Mouse (Mus musculus) CH12.LX (cell line): ENCODE data around the gene Mrpl48. TPM values are rescaled to one million over a fixed set of nuclear protein-coding genes. Genes with fewer than 3 reads are reported as not detected.

Source experiments
- DNase-seq: peaks from one replicate; pipeline ENCODE4 v3.0.0-alpha.2; 2013; ENCODE audit errors: extremely low read depth
- H3K27ac ChIP-seq: 2 replicates; pipeline ENCODE4 v1.5.1; 2012; ENCODE audit warnings: low read depth, mild to moderate bottlenecking, control low read depth, moderate library complexity; ENCODE audit not compliant: insufficient read depth
- H3K27me3 ChIP-seq: replicated peaks from 2 replicates; pipeline ENCODE3; 2012; ENCODE audit warnings: inconsistent platforms
- H3K36me3 ChIP-seq, 2 experiments: replicated peaks in 1 of 2; 2 replicates each; pipeline versions ENCODE3 to v1.6.1; 2012; ENCODE audit warnings: inconsistent platforms in 1 of 2, low read length in 1 of 2, mild to moderate bottlenecking in 1 of 2, mixed read lengths in 1 of 2, moderate library complexity in 1 of 2; ENCODE audit not compliant: control insufficient read depth in 1 of 2, insufficient read depth in 1 of 2
- H3K4me1 ChIP-seq, 2 experiments: 2 replicates each; pipeline ENCODE4 v1.6.1; 2012; ENCODE audit warnings: inconsistent platforms in 1 of 2, moderate library complexity in 1 of 2; ENCODE audit not compliant: insufficient read depth in 2 of 2, control insufficient read depth in 1 of 2
- H3K4me2 ChIP-seq: 2 replicates; pipeline ENCODE4 v1.6.1; 2012; ENCODE audit warnings: low read depth, mild to moderate bottlenecking, control low read depth; ENCODE audit not compliant: poor library complexity, insufficient read depth, severe bottlenecking
- H3K4me3 ChIP-seq, 3 experiments: fragments of 150-350 bp in 1 of 3; sonication (generic) in 1 of 3; replicated peaks in 1 of 3; 2 replicates each; pipeline versions ENCODE3 to v1.5.1; 2011 to 2012; ENCODE audit warnings: low read depth in 2 of 3, low read length in 2 of 3, mild to moderate bottlenecking in 2 of 3, moderate library complexity in 2 of 3, control low read depth in 1 of 3, improper control_type of control experiment in 1 of 3, inconsistent platforms in 1 of 3, mixed read lengths in 1 of 3; ENCODE audit not compliant: poor library complexity in 1 of 3
- H3K79me2 ChIP-seq: replicated peaks from 2 replicates; pipeline ENCODE4 v1.6.1; 2012; ENCODE audit warnings: mild to moderate bottlenecking, moderate library complexity; ENCODE audit not compliant: control insufficient read depth, poor library complexity, insufficient read depth, severe bottlenecking; ENCODE audit errors: extremely low read depth
- H3K9ac ChIP-seq: 2 replicates; pipeline ENCODE4 v1.6.1; 2012; ENCODE audit warnings: low read depth, mild to moderate bottlenecking, control low read depth, moderate library complexity; ENCODE audit not compliant: insufficient read depth
- H3K9me3 ChIP-seq: replicated peaks from 2 replicates; pipeline ENCODE3; 2012; ENCODE audit warnings: low read length, inconsistent platforms, mixed read lengths
- BHLHE40 ChIP-seq: IDR thresholded peaks from 2 replicates; pipeline ENCODE4 v1.6.1; 2011; ENCODE audit warnings: mild to moderate bottlenecking, low read depth, low read length, improper control_type of control experiment
- CHD1 ChIP-seq: IDR thresholded peaks from 2 replicates; pipeline ENCODE4 v1.6.1; 2012; ENCODE audit warnings: low read depth, low read length, improper control_type of control experiment, inconsistent platforms
- CTCF ChIP-seq, 2 experiments: IDR thresholded peaks in 1 of 2; conservative IDR thresholded peaks in 1 of 2; 2 replicates each; pipeline ENCODE4 v1.5.1; 2011 to 2012; ENCODE audit warnings: low read depth in 2 of 2, low read length in 2 of 2, improper control_type of control experiment in 1 of 2, inconsistent platforms in 1 of 2, mild to moderate bottlenecking in 1 of 2, moderate library complexity in 1 of 2
- ELF1 ChIP-seq: IDR thresholded peaks from 2 replicates; pipeline ENCODE4 v1.6.1; 2014; ENCODE audit warnings: low read depth, mild to moderate bottlenecking, inconsistent platforms, low read length, improper control_type of control experiment
- EP300 ChIP-seq: IDR thresholded peaks from 2 replicates; pipeline ENCODE4 v1.6.1; 2011; ENCODE audit warnings: low read length, improper control_type of control experiment
- ETS1 ChIP-seq: conservative IDR thresholded peaks from 2 replicates; pipeline ENCODE4 v1.6.1; 2012; ENCODE audit warnings: low read depth, mild to moderate bottlenecking, inconsistent platforms, low read length, improper control_type of control experiment, moderate library complexity
- GABPA ChIP-seq: IDR thresholded peaks from 2 replicates; pipeline ENCODE4 v1.6.1; 2012; ENCODE audit warnings: low read depth, low read length, improper control_type of control experiment, inconsistent platforms; ENCODE audit not compliant: insufficient replicate concordance
- HCFC1 ChIP-seq: IDR thresholded peaks from 2 replicates; pipeline ENCODE4 v1.6.1; 2012; ENCODE audit warnings: low read depth, mild to moderate bottlenecking, inconsistent platforms, low read length, improper control_type of control experiment
- IRF4 ChIP-seq: IDR thresholded peaks from 2 replicates; pipeline ENCODE4 v1.6.1; 2014; ENCODE audit warnings: low read depth, mild to moderate bottlenecking, inconsistent platforms, low read length, improper control_type of control experiment
- JUND ChIP-seq: conservative IDR thresholded peaks from 2 replicates; pipeline ENCODE4 v1.6.1; 2011; ENCODE audit warnings: low read depth, low read length, improper control_type of control experiment
- MAFK ChIP-seq: IDR thresholded peaks from 2 replicates; pipeline ENCODE4 v1.6.1; 2011; ENCODE audit warnings: low read length, improper control_type of control experiment; ENCODE audit not compliant: insufficient replicate concordance
- MAX ChIP-seq: IDR thresholded peaks from 2 replicates; pipeline ENCODE4 v1.6.1; 2011; ENCODE audit warnings: low read length, improper control_type of control experiment
- MEF2A ChIP-seq: IDR thresholded peaks from 2 replicates; pipeline ENCODE4 v1.6.1; 2014; ENCODE audit warnings: low read depth, mild to moderate bottlenecking, inconsistent platforms, low read length, improper control_type of control experiment, borderline replicate concordance
- MXI1 ChIP-seq: IDR thresholded peaks from 2 replicates; pipeline ENCODE4 v1.6.1; 2011; ENCODE audit warnings: mild to moderate bottlenecking, low read depth, low read length, improper control_type of control experiment
- MYC ChIP-seq: IDR thresholded peaks from 2 replicates; pipeline ENCODE4 v1.6.1; 2011; ENCODE audit warnings: low read depth, mild to moderate bottlenecking, improper control_type of control experiment, low read length
- NRF1 ChIP-seq: IDR thresholded peaks from 2 replicates; pipeline ENCODE4 v1.6.1; 2014; ENCODE audit warnings: low read depth, mild to moderate bottlenecking, inconsistent platforms, low read length, improper control_type of control experiment, moderate library complexity
- PAX5 ChIP-seq: IDR thresholded peaks from 2 replicates; pipeline ENCODE4 v1.6.1; 2012; ENCODE audit warnings: low read length, inconsistent platforms, mixed read lengths
- POLR2A ChIP-seq: IDR thresholded peaks from 2 replicates; pipeline ENCODE4 v1.6.1; 2011; ENCODE audit warnings: low read depth, mild to moderate bottlenecking, improper control_type of control experiment, low read length
- POLR2AphosphoS2 ChIP-seq: IDR thresholded peaks from 2 replicates; pipeline ENCODE4 v1.6.1; 2011; ENCODE audit warnings: low read depth, low read length, improper control_type of control experiment
- RAD21 ChIP-seq: IDR thresholded peaks from 2 replicates; pipeline ENCODE4 v1.6.1; 2011; ENCODE audit warnings: low read depth, mild to moderate bottlenecking, low read length, improper control_type of control experiment, moderate library complexity
- RCOR1 ChIP-seq: conservative IDR thresholded peaks from 2 replicates; pipeline ENCODE4 v1.6.1; 2012; ENCODE audit warnings: low read depth, mild to moderate bottlenecking, inconsistent platforms, low read length, improper control_type of control experiment
- TBP ChIP-seq: conservative IDR thresholded peaks from 2 replicates; pipeline ENCODE4 v1.6.1; 2011; ENCODE audit warnings: low read depth, low read length, improper control_type of control experiment
- TCF12 ChIP-seq: IDR thresholded peaks from 2 replicates; pipeline ENCODE4 v1.6.1; 2014; ENCODE audit warnings: low read depth, mild to moderate bottlenecking, inconsistent platforms, low read length, improper control_type of control experiment
- USF1 ChIP-seq: IDR thresholded peaks from 2 replicates; pipeline ENCODE4 v1.6.1; 2014; ENCODE audit warnings: low read depth, mild to moderate bottlenecking, inconsistent platforms, low read length, improper control_type of control experiment
- USF2 ChIP-seq: conservative IDR thresholded peaks from 2 replicates; pipeline ENCODE4 v1.6.1; 2011; ENCODE audit warnings: low read depth, low read length, improper control_type of control experiment
- ZC3H11A ChIP-seq: IDR thresholded peaks from 2 replicates; pipeline ENCODE4 v1.6.1; 2012; ENCODE audit warnings: low read depth, mild to moderate bottlenecking, inconsistent platforms, low read length, improper control_type of control experiment
- ZMIZ1 ChIP-seq: IDR thresholded peaks from 2 replicates; pipeline ENCODE4 v1.6.1; 2012; ENCODE audit warnings: low read depth, mild to moderate bottlenecking, inconsistent platforms, low read length, improper control_type of control experiment
- ZNF384 ChIP-seq: IDR thresholded peaks from 2 replicates; pipeline ENCODE4 v1.6.1; 2012; ENCODE audit warnings: low read depth, low read length, improper control_type of control experiment, inconsistent platforms
- dilution Hi-C: fragments of 300-500 bp; cut with MboI; formaldehyde crosslinking; loops from 2 replicates; pipeline ENCODE4 v1.14.3; 2020; ENCODE audit warnings: low sequenced_read_pairs; ENCODE audit not compliant: extremely low pct_unique_long_range_greater_than_20kb, extremely low pct_ligation_motif_present
- in situ Hi-C: fragments of 300-500 bp; cut with MboI; formaldehyde crosslinking; loops from 3 replicates; pipeline ENCODE4 v1.14.3; 2019; ENCODE audit warnings: low sequenced_read_pairs, low pct_ligation_motif_present, low pct_unique_long_range_greater_than_20kb, mixed read lengths
- polyA plus RNA-seq: library from polyadenylated mRNA; unstranded; fragments of >175 nt; gene quantifications from 2 replicates; pipeline ENCODE4 v1.2.1, GENCODE M21; 2012; ENCODE audit warnings: low read depth; ENCODE audit not compliant: insufficient read length
- total RNA-seq, 2 experiments: library from RNA; depleted of rRNA; stranded (reverse); fragments of 300-350 nt in 1 of 2; fragments of >200 nt in 1 of 2; gene quantifications; 2 replicates each; pipeline ENCODE4 v1.2.3; 2012 to 2014

Mrpl48 gene
- total and polyA plus RNA-seq, 3 experiments = 39.1 to 99.4 (median 98.5) TPM

DNA sequence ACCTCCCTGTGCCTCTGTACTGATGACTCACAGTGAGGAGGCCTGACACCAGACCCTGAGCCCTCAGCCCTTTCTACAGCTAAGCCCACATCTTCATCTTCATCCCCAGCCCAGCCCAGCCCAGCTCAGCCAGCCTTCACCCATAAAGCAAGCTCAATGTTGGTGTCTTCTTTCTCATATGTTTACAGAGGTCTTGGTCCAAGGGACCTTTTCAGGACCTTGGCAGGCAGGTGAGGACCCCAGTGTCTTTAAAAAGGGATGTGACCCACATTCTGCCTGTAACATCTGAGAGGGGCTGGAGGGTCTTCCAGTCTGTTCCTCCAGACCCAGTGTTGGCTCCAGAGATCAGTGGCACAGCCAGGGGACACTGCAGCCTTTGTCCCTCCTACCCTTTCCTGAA lies 108.6 kb downstream of the Mrpl48 start:
- Histone ChIP-seq H3K27ac (no peak overlapping the region), H3K36me3 (peaks cover 44 to 84% of the 10 kb centered on the region in 2 experiments), H3K9me3 (no peaks in the 10 kb centered on the region), H3K4me3 (no peak overlapping the region), H3K79me2 (peaks cover 15% of the 10 kb centered on the region; the same call in 1 of the 2 replicates), H3K9ac (no peak overlapping the region), H3K27me3 (no peaks in the 10 kb centered on the region), H3K4me2 (no peak overlapping the region), H3K4me1 (peaks cover 23 to 82% of the 10 kb centered on the region in 2 experiments)
- TF ChIP-seq MEF2A (no peak), JUND (no peak), POLR2A (no peak), ETS1 (no peak), IRF4 (no peak), MAFK (no peak), RAD21 (no peak), TCF12 (no peak), RCOR1 (no peak), NRF1 (no peak), TBP (no peak), USF1 (no peak), MXI1 (no peak), ELF1 (no peak)
- no peak for DNase-seq
- in situ Hi-C loops = no loop called here
- dilution Hi-C loops = no loop called here

DNA sequence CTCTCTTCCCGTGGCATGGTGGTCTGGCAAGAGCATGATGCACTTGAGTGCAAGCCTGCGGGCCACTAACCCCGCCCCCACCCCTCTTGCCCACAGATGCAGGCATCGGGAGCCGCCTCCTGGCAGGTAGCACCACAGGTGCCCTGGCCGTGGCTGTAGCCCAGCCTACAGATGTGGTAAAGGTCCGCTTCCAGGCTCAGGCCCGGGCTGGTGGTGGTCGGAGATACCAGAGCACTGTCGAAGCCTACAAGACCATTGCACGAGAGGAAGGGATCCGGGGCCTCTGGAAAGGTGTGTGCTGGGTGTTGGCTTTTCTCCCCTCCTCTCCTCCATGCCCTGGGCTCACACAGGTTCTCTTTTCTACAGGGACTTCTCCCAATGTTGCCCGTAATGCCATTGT lies 110.1 kb downstream of the Mrpl48 start:
- Histone ChIP-seq H3K4me3 (no peak overlapping the region), H3K4me2 (no peak overlapping the region), H3K9me3 (no peaks in the 10 kb centered on the region), H3K36me3 (peaks cover 44 to 73% of the 10 kb centered on the region in 2 experiments), H3K9ac (no peak overlapping the region), H3K79me2 (peaks cover 25% of the 10 kb centered on the region), H3K4me1 (peaks cover 15 to 67% of the 10 kb centered on the region in 2 experiments), H3K27ac (no peak overlapping the region), H3K27me3 (no peaks in the 10 kb centered on the region)
- TF ChIP-seq RAD21 = no peak
- TF ChIP-seq ELF1 = no peak
- TF ChIP-seq MXI1 = no peak
- no peak for TF ChIP-seq MAX
- dilution Hi-C loops = no loop called here
- in situ Hi-C loops = no loop called here
- no peak for DNase-seq

DNA sequence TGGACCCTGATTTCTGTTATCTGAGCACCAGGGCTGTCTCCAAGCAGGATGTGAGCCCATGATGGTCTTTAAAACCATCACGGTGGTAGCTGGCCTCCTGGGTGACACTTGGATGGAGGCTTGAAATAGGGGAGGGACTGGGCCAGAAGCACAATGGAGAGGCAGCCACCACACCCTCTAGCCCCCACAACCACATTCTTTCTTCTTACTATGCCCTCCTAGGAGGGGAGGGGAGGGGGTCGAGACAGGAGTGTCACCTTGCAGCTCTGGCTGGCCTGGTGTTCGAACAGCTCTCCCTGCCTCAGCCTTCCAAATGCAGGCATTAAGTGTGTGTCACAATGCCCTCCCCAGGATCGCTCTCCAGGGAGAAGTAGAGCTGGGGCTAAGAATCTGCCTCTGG lies 110.7 kb downstream of the Mrpl48 start:
- peaks cover 44 to 68% of the 10 kb centered on the region in 2 experiments for H3K36me3 ChIP-seq
- TF ChIP-seq CTCF (conservative IDR thresholded peaks at IDR 0.05 in 1 of 2, IDR thresholded peaks at IDR 0.05 in 1 of 2; ENCODE audit: low read depth in 2 of 2, low read length in 2 of 2) (no peak), GABPA (no peak), HCFC1 (no peak), CHD1 (no peak), ZNF384 (no peak), BHLHE40 (no peak), ETS1 (no peak), ZC3H11A (no peak), MYC (no peak), MAX (no peak), JUND (no peak), USF2 (no peak), ZMIZ1 (no peak), POLR2AphosphoS2 (no peak), RAD21 (no peak), IRF4 (no peak), PAX5 (no peak), EP300 (no peak)
- TF ChIP-seq, all 38 proteins: peak for 0
- Histone ChIP-seq H3K4me3 (no peak overlapping the region), H3K79me2 (peaks cover 25% of the 10 kb centered on the region), H3K9me3 (no peaks in the 10 kb centered on the region), H3K27ac (no peak overlapping the region), H3K27me3 (no peaks in the 10 kb centered on the region), H3K4me2 (no peak overlapping the region), H3K9ac (no peak overlapping the region), H3K4me1 (peaks cover 12 to 63% of the 10 kb centered on the region in 2 experiments)
- in situ Hi-C loops = no loop called here
- DNase-seq = no peak
- dilution Hi-C loops = no loop called here
